ENCODE assay signal across 11 mouse cellular contexts in the genomic region with DNA sequence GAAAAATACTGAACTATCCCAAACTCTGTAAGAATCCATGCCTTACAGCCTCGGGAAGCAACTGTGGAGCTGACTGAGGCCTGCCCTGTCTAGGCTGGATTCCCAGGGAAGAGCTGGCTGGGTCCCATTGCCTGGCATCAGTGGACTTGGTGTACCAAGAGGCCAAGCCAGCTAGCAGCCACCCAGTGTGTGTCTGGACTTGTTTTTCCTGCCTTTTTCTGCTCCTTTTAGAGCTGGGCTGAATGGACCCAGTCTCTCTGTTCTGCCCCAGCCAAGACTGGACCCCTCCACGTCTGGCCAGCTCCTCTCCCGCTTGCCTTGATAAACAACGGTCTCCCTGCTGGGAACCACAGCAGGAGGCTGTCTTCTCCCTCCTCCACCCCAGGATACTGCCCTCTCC. TPM values are rescaled to one million over a fixed set of nuclear protein-coding genes. Genes with fewer than 3 reads are reported as not detected.
A peak's percentile ranks its signal among the peaks of the same experiment; 100 is the strongest.
DNase-seq lines count a peak whose midpoint lies in the region; ATAC-seq lines count a peak whose summit lies in the region.
"Had no signal": no experiment of that assay in that cellular context is flagged by ENCODE, and none has a peak within 500 bp of the region (broad histone marks: within the 10 kb centered on the region; RNA-seq: fewer than 3 reads in every experiment).

No protein-coding gene starts in this region.

- no peak for DNase-seq in frontal cortex, postnatal 14 days (ENCODE audit: low spot score in 2 of 2)
- DNase-seq in layer of hippocampus, adult 8-10 months (ENCODE audit: low spot score in 2 of 2) = peak; percentile 35 to 40
- DNase-seq in layer of hippocampus, adult 11-12 months (ENCODE audit: low spot score) = no peak
- DNase-seq in adipocyte (ENCODE audit: low spot score) (peak; percentile 82), MN1 (ENCODE audit: low spot score) (no peak)
- DNase-seq in cerebellum, postnatal 10 days = peak; percentile 54 to 71
- no peak for DNase-seq in adrenal gland, postnatal 25 days
- DNase-seq: adrenal gland, postnatal 10 days; kidney, postnatal 36 days; lung, postnatal 36 days had no signal

- peak; percentile 59 for ATAC-seq in frontal cortex, adult (ENCODE audit: low TSS enrichment)

RNA-seq across cellular contexts. Expression of a gene that starts 15.0 kb away (rescaled TPM):
- total RNA-seq in layer of hippocampus, adult 8-10 months (2022) = 100 to 1,000 TPM; 259 to 443 (median 324) TPM
- total RNA-seq in adrenal gland, postnatal 25 days (2021) = 3,454 and 3,884 TPM in 2 replicates

RNA-seq across cellular contexts. Expression of a gene that starts 23.0 kb away (rescaled TPM):
- total RNA-seq in layer of hippocampus, adult 8-10 months (2022) = 100 to 1,000 TPM in 2 of 4 experiments, 10 to 100 TPM in 2; 82.1 to 124 (median 98.0) TPM
- 310 and 356 TPM in 2 replicates for total RNA-seq in adrenal gland, postnatal 25 days (2021)

RNA-seq across cellular contexts. Expression of a gene that starts 31.5 kb away (rescaled TPM):
- 10 to 100 TPM; 36.2 to 37.6 (median 37.0) TPM for total RNA-seq in layer of hippocampus, adult 8-10 months (2022)
- total RNA-seq in adrenal gland, postnatal 25 days (2021) = 57.6 and 63.6 TPM in 2 replicates

Comparison
In these comparisons a context has a peak if more than half of its experiments do, and no peak if none do; other contexts are left out.
1. DNase-seq: peak in layer of hippocampus, adult 8-10 months (2 of 2), adipocyte (single experiment) and cerebellum, postnatal 10 days (2 of 2); none in frontal cortex, postnatal 14 days (0 of 2), layer of hippocampus, adult 11-12 months (single experiment), adrenal gland, postnatal 25 days (single experiment) and MN1 (single experiment).